Mouse (Mus musculus) MEL (cell line): ENCODE measurements around the gene Itgb3bp. TPM values are rescaled to one million over a fixed set of nuclear protein-coding genes. Genes with fewer than 3 reads are reported as not detected.

Experiments
- DNase-seq: peaks from one replicate; pipeline ENCODE4 v3.0.0; 2011; ENCODE audit warnings: low read depth, low spot score
- H3K27ac ChIP-seq: 2 replicates; pipeline ENCODE4 v1.5.1; 2012; ENCODE audit warnings: low read depth, mild to moderate bottlenecking, control low read depth, low read length, moderate library complexity; ENCODE audit not compliant: control insufficient read depth
- H3K27me3 ChIP-seq, 2 experiments: fragments of 150-350 bp in 1 of 2; sonication (generic) in 1 of 2; 2 replicates each; pipeline ENCODE4 v1.6.1; 2012; ENCODE audit warnings: low read length in 2 of 2, mild to moderate bottlenecking in 2 of 2, improper control_type of control experiment in 1 of 2, moderate library complexity in 1 of 2; ENCODE audit not compliant: insufficient read depth in 2 of 2, control insufficient read depth in 1 of 2
- H3K36me3 ChIP-seq, 2 experiments: 2 replicates each; pipeline ENCODE4 v1.6.1; 2012 to 2014; ENCODE audit warnings: low read length in 2 of 2, improper control_type of control experiment in 1 of 2, inconsistent platforms in 1 of 2, mild to moderate bottlenecking in 1 of 2; ENCODE audit not compliant: insufficient read depth in 2 of 2, control insufficient read depth in 1 of 2
- H3K4me1 ChIP-seq, 2 experiments: fragments of 150-350 bp in 1 of 2; sonication (generic) in 1 of 2; 2 replicates each; pipeline ENCODE4 v1.6.1; 2012; ENCODE audit warnings: low read length in 2 of 2, improper control_type of control experiment in 1 of 2, mild to moderate bottlenecking in 1 of 2; ENCODE audit not compliant: insufficient read depth in 2 of 2, control insufficient read depth in 1 of 2
- H3K4me3 ChIP-seq, 2 experiments: fragments of 150-350 bp in 1 of 2; sonication (generic) in 1 of 2; 2 replicates each; pipeline ENCODE4 v1.5.1; 2012; ENCODE audit warnings: low read depth in 2 of 2, low read length in 2 of 2, mild to moderate bottlenecking in 2 of 2, moderate library complexity in 2 of 2, control low read depth in 1 of 2, improper control_type of control experiment in 1 of 2; ENCODE audit not compliant: control insufficient read depth in 1 of 2, insufficient read depth in 1 of 2
- H3K79me2 ChIP-seq: 2 replicates; pipeline ENCODE4 v1.6.1; 2012; ENCODE audit warnings: mild to moderate bottlenecking, low read length, moderate library complexity; ENCODE audit not compliant: control insufficient read depth, poor library complexity, insufficient read depth
- H3K9ac ChIP-seq: 2 replicates; pipeline ENCODE4 v1.6.1; 2012; ENCODE audit warnings: low read depth, mild to moderate bottlenecking, control low read depth, low read length, moderate library complexity; ENCODE audit not compliant: control insufficient read depth, poor library complexity, severe bottlenecking
- H3K9me3 ChIP-seq: fragments of 150-350 bp; sonication (generic); replicated peaks from 2 replicates; pipeline ENCODE4 v1.6.1; 2012; ENCODE audit warnings: mild to moderate bottlenecking, low read length, improper control_type of control experiment, moderate library complexity; ENCODE audit not compliant: insufficient read depth
- EP300 ChIP-seq, 2 experiments: IDR thresholded peaks; 2 replicates each; pipeline ENCODE4 v1.6.1; 2011; ENCODE audit warnings: improper control_type of control experiment in 2 of 2, low read length in 2 of 2, low read depth in 1 of 2, mild to moderate bottlenecking in 1 of 2
- ETS1 ChIP-seq: IDR thresholded peaks from 2 replicates; pipeline ENCODE4 v1.6.1; 2012; ENCODE audit warnings: low read depth, mild to moderate bottlenecking, inconsistent platforms, low read length, improper control_type of control experiment, moderate library complexity
- KAT2A ChIP-seq: conservative IDR thresholded peaks from 2 replicates; pipeline ENCODE4 v1.6.1; 2012; ENCODE audit warnings: low read depth, low read length, improper control_type of control experiment, inconsistent platforms
- MEF2A ChIP-seq: IDR thresholded peaks from 2 replicates; pipeline ENCODE4 v1.6.1; 2014; ENCODE audit warnings: low read depth, mild to moderate bottlenecking, inconsistent platforms, low read length, improper control_type of control experiment; ENCODE audit not compliant: poor library complexity, insufficient replicate concordance, severe bottlenecking; ENCODE audit errors: extremely low read depth
- MYC ChIP-seq: IDR thresholded peaks from 2 replicates; pipeline ENCODE4 v1.6.1; 2011; ENCODE audit warnings: low read depth, mild to moderate bottlenecking, low read length, improper control_type of control experiment, moderate library complexity
- NRF1 ChIP-seq: IDR thresholded peaks from 2 replicates; pipeline ENCODE4 v1.6.1; 2014; ENCODE audit warnings: low read depth, mild to moderate bottlenecking, inconsistent platforms, low read length, improper control_type of control experiment, moderate library complexity; ENCODE audit not compliant: poor library complexity, insufficient read depth, severe bottlenecking
- POLR2A ChIP-seq, 2 experiments: IDR thresholded peaks; 2 replicates each; pipeline ENCODE4 v1.6.1; 2011 to 2012; ENCODE audit warnings: low read length in 2 of 2, mild to moderate bottlenecking in 2 of 2, control low read depth in 1 of 2, improper control_type of control experiment in 1 of 2, low read depth in 1 of 2, moderate library complexity in 1 of 2; ENCODE audit not compliant: control insufficient read depth in 1 of 2, insufficient read depth in 1 of 2, poor library complexity in 1 of 2
- POLR2AphosphoS2 ChIP-seq: IDR thresholded peaks from 2 replicates; pipeline ENCODE4 v1.6.1; 2011; ENCODE audit warnings: low read length, improper control_type of control experiment
- SMC3 ChIP-seq: IDR thresholded peaks from 2 replicates; pipeline ENCODE4 v1.6.1; 2011; ENCODE audit warnings: low read depth, low read length, improper control_type of control experiment
- TAL1 ChIP-seq: IDR thresholded peaks from 2 replicates; pipeline ENCODE4 v1.6.1; 2012; ENCODE audit warnings: mild to moderate bottlenecking, inconsistent platforms, low read length, moderate library complexity, mixed read lengths
- USF2 ChIP-seq, 2 experiments: IDR thresholded peaks; 2 replicates each; pipeline ENCODE4 v1.6.1; 2011 to 2012; ENCODE audit warnings: improper control_type of control experiment in 2 of 2, low read length in 2 of 2, borderline replicate concordance in 1 of 2, inconsistent platforms in 1 of 2, low read depth in 1 of 2, mild to moderate bottlenecking in 1 of 2; ENCODE audit not compliant: insufficient read depth in 1 of 2
- ZC3H11A ChIP-seq: IDR thresholded peaks from 2 replicates; pipeline ENCODE4 v1.6.1; 2012; ENCODE audit warnings: low read depth, mild to moderate bottlenecking, inconsistent platforms, low read length, improper control_type of control experiment
- ZKSCAN1 ChIP-seq: IDR thresholded peaks from 2 replicates; pipeline ENCODE4 v1.6.1; 2012; ENCODE audit warnings: low read depth, mild to moderate bottlenecking, inconsistent platforms, low read length, improper control_type of control experiment, moderate library complexity
- ZNF384 ChIP-seq: IDR thresholded peaks from 2 replicates; pipeline ENCODE4 v1.6.1; 2012; ENCODE audit warnings: low read depth, mild to moderate bottlenecking, inconsistent platforms, low read length, improper control_type of control experiment
- polyA plus RNA-seq, 2 experiments: library from polyadenylated mRNA; stranded (reverse) in 1 of 2; unstranded in 1 of 2; fragments of >175 nt in 1 of 2; fragments of >200 nt in 1 of 2; gene quantifications; 2 replicates each; pipeline versions ENCODE4 v1.2.1 to v1.2.4; 2012; ENCODE audit warnings: low replicate concordance in 2 of 2, low read depth in 1 of 2; ENCODE audit not compliant: insufficient read length in 2 of 2, insufficient read depth in 1 of 2, missing spikeins in 1 of 2
- total RNA-seq: library from RNA; depleted of rRNA; stranded (reverse); fragments of 300-350 nt; gene quantifications from 2 replicates; pipeline ENCODE4 v1.2.3, GENCODE M21; 2012

Itgb3bp gene
- total and polyA plus RNA-seq, 3 experiments: 5.5 to 6.5 TPM; not detected in 1

GRCm38 (mm10) chr4:99766303-99766702, 163.3 kb downstream of the Itgb3bp start:
- H3K27me3 ChIP-seq: no peaks in the 10 kb centered on the region
- no peak for DNase-seq
- TF ChIP-seq TAL1: no peak
- no peak for TF ChIP-seq EP300 (IDR thresholded peaks at IDR 0.05; ENCODE audit: low read depth in 1 of 2, low read length in 2 of 2)
- no peak for TF ChIP-seq POLR2A (IDR thresholded peaks at IDR 0.05; ENCODE audit: control insufficient read depth in 1 of 2, insufficient read depth in 1 of 2, low read depth in 1 of 2, low read length in 2 of 2, poor library complexity in 1 of 2)
- TF ChIP-seq ZKSCAN1: no peak
- TF ChIP-seq MYC: no peak
- no peak for TF ChIP-seq ZNF384
- TF ChIP-seq ETS1: no peak
- no peak for TF ChIP-seq POLR2AphosphoS2
- no peaks in the 10 kb centered on the region for H3K4me1 ChIP-seq
- H3K4me3 ChIP-seq: no peak overlapping the region
- H3K36me3 ChIP-seq: no peaks in the 10 kb centered on the region
- no peak overlapping the region for H3K27ac ChIP-seq
- H3K9ac ChIP-seq: no peak overlapping the region
- H3K79me2 ChIP-seq: no peaks in the 10 kb centered on the region
- H3K9me3 ChIP-seq: no peaks in the 10 kb centered on the region

- H3K36me3 ChIP-seq: no peaks in the 10 kb centered on the region
- H3K79me2 ChIP-seq: no peaks in the 10 kb centered on the region
- no peaks in the 10 kb centered on the region for H3K27me3 ChIP-seq
- no peak overlapping the region for H3K4me3 ChIP-seq
- no peaks in the 10 kb centered on the region for H3K9me3 ChIP-seq
- no peak overlapping the region for H3K27ac ChIP-seq
- TF ChIP-seq ZC3H11A (no peak), MYC (no peak), SMC3 (no peak), USF2 (IDR thresholded peaks at IDR 0.05; ENCODE audit: borderline replicate concordance in 1 of 2, insufficient read depth in 1 of 2, low read depth in 1 of 2, low read length in 2 of 2) (no peak), NRF1 (no peak)
- H3K4me1 ChIP-seq: no peaks in the 10 kb centered on the region
- no peak for DNase-seq
- no peak overlapping the region for H3K9ac ChIP-seq
Measured at GRCm38 (mm10) chr4:99752426-99752825, 177.2 kb downstream of the Itgb3bp start.

- DNase-seq: no peak
- H3K27me3 ChIP-seq: no peaks in the 10 kb centered on the region
- H3K4me3 ChIP-seq: no peak overlapping the region
- H3K79me2 ChIP-seq: no peaks in the 10 kb centered on the region
- no peak overlapping the region for H3K27ac ChIP-seq
- H3K9me3 ChIP-seq: no peaks in the 10 kb centered on the region
- H3K9ac ChIP-seq: no peak overlapping the region
- TF ChIP-seq KAT2A: no peak
- no peak for TF ChIP-seq MEF2A
- no peaks in the 10 kb centered on the region for H3K36me3 ChIP-seq
- H3K4me1 ChIP-seq: no peaks in the 10 kb centered on the region
Measured at GRCm38 (mm10) chr4:99739836-99740235, 189.8 kb downstream of the Itgb3bp start.
